Mouse (Mus musculus) macrophage (primary cell): ENCODE results near the gene Ifrd2. TPM values are rescaled to one million over a fixed set of nuclear protein-coding genes. Genes with fewer than 3 reads are reported as not detected.
A peak's percentile ranks its signal among the peaks of the same experiment; 100 is the strongest.

Experiments used
- H3K27ac ChIP-seq: fragments of 350-480 bp; formaldehyde crosslinking; 2 replicates; pipeline ENCODE4 v1.9.0; 2021
- H3K36me3 ChIP-seq: fragments of 350-480 bp; formaldehyde crosslinking; 2 replicates; pipeline ENCODE4 v1.9.0; 2021; ENCODE audit errors: inconsistent target
- H3K4me3 ChIP-seq: fragments of 350-480 bp; formaldehyde crosslinking; 2 replicates; pipeline ENCODE4 v1.9.0; 2021; ENCODE audit errors: inconsistent target
- H3K79me2 ChIP-seq: fragments of 350-480 bp; formaldehyde crosslinking; 2 replicates; pipeline ENCODE4 v1.9.0; 2021; ENCODE audit errors: inconsistent target
- WGBS: methylation state at CpG from one replicate; pipeline ENCODE4 v1.1.7; 2026; ENCODE audit warnings: inconsistent platforms; ENCODE audit not compliant: missing documents; 5-methylcytosine and 5-hydroxymethylcytosine counted together
- polyA plus RNA-seq: library from polyadenylated mRNA; stranded (reverse); fragments of 250-400 nt; gene quantifications from 3 replicates; pipeline ENCODE4 v1.2.4, GENCODE M21; 2018; ENCODE audit warnings: inconsistent platforms

Gene Ifrd2
- polyA plus RNA-seq, 1 experiment from 2014 or later = 10.0 TPM

DNA sequence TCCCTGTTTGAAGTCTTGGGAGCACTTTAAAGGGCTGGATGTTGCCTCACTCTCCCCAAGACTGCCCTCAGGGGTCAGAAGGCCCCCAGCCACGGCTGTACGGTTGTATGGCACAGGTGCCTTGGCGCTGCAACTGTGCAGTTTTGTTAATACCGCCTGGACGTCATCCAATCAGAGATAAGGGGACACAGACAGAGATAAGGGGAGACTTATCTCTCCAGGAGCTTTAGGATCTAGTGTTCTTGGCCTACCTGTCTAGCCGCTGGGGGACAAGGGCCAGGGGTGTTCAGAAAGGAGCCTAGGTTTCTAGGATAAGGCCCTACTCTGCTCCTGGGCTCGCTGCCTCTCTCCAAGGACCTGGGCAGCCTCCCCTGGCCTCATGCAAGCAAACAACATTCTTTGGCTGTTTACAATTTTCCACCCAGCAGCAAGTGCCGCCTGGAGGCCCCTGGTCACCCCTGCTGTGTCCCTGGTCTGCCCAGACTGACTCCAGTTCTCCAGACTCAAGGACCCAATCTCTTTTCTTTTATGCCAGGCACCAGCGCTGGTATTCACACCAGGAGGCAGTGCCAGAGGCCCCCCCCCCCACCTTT, 20.3 kb downstream of the Ifrd2 start:
- Histone ChIP-seq H3K36me3 (no peaks in the 10 kb centered on the region), H3K4me3 (no peak overlapping the region), H3K27ac (no peak overlapping the region), H3K79me2 (no peaks in the 10 kb centered on the region)
- 93% methylated on average over 8 of the region's 9 CpGs for WGBS

DNA sequence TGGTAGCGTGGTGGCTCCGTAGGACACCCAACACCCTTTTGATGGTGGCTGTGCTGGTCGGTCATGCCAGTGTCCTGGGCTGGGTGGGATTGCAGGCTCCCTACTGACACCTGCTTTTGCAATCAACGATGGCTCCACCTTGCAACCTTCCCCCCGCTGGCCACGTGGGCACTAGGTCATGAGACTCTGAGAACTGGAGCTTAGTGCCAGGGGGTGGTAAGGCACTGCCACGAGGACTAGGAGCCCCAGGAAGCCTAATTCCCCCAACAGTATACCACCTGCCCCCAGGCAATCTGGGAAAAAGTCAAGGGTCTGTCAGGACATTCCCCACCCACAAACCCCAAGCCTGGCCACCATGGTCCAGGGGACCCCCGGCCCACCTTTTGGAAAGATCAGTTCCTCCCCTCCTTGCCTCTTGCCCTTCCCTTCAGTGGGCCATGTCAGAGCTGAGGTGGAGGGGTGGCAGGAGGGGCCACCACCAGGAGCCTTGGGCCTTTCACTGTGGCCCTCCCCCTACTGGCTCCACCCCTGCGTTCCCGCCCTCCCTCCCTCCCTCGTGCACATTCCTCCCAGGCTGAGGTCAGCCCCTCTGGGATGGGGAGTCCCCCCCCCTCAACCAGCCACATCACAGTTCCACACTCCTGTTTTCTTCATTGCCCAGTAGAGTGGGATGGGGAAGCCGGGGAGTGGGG, 21.4 kb downstream of the Ifrd2 start, which contains the start of gene Sema3b:
Sema3b (minus strand) TSS at position 489 of the 692 bp plus-strand sequence.
- WGBS = 74% methylated on average over 11 of the region's 12 CpGs
- no peaks in the 10 kb centered on the region for H3K79me2 ChIP-seq
- no peak within 1 kb of the TSS for H3K27ac ChIP-seq
- H3K4me3 ChIP-seq = no peak within 1 kb of the TSS
- no peaks in the 10 kb centered on the region for H3K36me3 ChIP-seq

DNA sequence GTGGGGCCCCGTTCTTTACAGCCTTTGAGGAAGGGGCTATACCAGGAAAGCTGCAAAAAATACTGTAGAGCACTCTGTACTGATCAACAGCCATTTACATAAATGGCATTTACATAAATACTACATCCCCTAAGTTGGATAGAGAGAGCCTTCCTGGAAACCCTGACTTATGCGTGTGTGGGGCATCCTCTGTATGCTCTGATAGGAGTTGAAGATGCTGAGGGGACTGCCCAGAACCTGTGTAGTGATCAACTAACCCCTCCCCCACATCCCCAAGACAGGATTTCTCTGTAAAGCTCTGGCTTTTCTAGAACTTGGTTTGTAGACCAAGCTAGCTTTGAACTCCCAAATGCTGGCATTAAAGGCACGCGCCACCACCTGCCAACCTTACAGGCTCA, 22.0 kb downstream of the Ifrd2 start:
- WGBS = 92% methylated on average over 4 of the region's 4 CpGs
- Histone ChIP-seq H3K36me3 (peaks cover 3% of the 10 kb centered on the region; the same call in 1 of the 2 replicates), H3K4me3 (no peak overlapping the region), H3K79me2 (no peaks in the 10 kb centered on the region), H3K27ac (no peak overlapping the region)

DNA sequence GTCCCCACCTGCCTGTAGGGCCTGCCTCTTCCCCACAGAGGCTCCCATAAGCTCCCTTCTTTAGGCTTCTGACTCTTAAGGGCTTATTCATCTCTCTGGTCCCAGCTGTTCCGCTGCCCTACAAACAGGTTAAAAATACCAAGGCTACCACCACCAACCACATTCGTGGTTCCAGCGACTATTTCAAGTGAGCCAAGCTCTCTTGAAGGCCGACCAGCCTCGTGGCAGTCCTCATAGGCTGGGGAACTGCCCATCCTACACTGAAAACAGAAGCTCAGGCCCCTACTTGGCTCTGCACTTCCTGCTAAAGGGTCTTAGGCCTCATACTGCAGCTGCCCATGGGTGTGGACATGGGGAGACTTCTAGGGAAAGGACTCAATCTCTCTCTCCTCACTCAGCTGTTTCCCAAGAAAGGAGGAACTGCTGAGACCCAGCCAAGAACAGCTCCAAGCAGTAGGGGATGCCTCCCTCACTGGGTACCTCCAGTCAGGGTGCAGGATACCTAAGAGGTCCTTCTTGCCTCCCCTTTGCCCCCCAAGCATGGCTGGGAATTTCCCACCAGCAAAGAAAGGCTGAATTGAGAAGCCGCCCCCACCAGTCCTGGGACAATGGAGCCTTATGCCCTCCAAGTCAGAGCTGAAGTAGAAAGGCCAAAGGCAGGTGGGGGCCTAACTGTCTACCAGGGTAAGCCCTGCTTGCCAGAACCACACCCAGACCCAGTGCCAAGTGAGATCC, 24.2 kb downstream of the Ifrd2 start:
- Histone ChIP-seq H3K36me3 (peaks cover 23% of the 10 kb centered on the region), H3K4me3 (peak overlapping the region; percentile 20; the same call in 1 of the 2 replicates), H3K79me2 (peaks cover under 1% of the 10 kb centered on the region; the same call in 1 of the 2 replicates), H3K27ac (peak overlapping the region; percentile 92)
- 23% methylated on average over 6 of the region's 6 CpGs for WGBS

DNA sequence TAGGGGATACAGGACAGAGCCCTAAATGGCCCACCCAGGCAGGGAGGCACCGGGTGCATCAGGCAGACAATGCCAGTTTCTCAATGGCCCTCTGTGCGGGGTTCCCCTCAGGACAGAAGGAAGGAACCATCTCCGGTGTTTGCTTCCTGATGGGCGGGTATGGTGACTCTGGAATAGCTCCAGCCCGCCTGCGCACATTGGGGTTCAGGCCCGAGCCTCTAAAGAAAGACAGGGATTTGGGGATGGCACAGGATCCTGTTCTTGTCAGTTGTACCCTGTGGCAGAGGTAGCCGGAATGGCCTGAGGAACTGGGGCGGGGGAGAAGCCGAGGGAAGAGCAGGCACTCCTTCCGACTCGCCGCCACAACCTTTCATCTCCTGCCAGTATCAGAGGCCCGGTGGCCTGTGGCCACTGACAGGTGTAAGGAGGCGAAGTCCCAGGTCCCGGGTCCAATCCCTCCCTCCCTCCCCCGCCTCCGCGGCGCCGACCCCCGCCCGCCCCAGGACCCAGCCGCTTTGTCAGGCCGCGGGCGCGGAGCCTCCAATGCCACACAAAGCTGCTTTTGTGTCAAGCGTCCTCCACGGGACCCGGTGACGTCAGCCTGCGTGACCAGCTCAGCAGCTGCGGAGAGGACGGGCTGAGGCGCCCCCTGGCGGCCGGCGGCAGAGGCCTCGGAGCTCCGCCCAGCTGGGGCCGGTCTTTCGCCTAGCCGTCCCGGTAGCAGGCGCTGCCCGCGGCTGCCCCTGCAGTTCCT, 24.9 kb downstream of the Ifrd2 start:
- Histone ChIP-seq H3K27ac (peak overlapping the region; percentile 92), H3K36me3 (peaks cover 27% of the 10 kb centered on the region), H3K4me3 (peak overlapping the region; percentile 20; the same call in 1 of the 2 replicates), H3K79me2 (peaks cover 5% of the 10 kb centered on the region; the same call in 1 of the 2 replicates)
- 1% methylated on average over 36 of the region's 48 CpGs for WGBS

DNA sequence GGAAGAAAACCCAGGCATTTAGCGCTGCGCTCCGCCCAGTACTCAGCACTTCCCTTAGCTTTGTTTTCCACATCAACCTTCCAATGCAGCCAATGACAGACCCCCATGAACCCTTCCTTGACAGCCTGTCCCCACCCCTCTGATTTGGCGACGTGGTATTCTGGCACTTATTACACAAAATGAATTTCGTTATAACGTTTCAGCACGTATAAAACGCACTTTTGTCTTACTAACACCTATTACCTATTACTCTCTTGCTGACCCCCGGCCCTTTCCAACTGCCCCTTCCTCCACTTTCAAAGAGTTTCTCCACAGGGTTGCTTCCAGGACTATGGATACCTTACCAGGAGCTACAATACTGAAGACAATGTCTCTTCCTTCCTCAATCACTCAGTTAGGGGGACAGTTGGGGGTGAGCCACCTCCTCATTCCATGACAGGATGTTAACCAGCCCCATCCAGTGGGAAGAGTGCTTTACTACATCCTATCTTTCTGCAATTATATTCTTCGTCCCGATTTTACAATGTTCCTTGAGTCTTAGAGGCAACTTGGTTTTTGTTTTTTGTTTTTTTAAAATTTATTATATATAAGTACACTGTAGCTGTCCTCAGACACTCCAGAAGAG, 25.6 kb downstream of the Ifrd2 start:
- 8% methylated on average over 12 of the region's 12 CpGs for WGBS
- Histone ChIP-seq H3K36me3 (peaks cover 32% of the 10 kb centered on the region), H3K79me2 (peaks cover 10% of the 10 kb centered on the region), H3K4me3 (no peak overlapping the region), H3K27ac (peak overlapping the region; percentile 47)

DNA sequence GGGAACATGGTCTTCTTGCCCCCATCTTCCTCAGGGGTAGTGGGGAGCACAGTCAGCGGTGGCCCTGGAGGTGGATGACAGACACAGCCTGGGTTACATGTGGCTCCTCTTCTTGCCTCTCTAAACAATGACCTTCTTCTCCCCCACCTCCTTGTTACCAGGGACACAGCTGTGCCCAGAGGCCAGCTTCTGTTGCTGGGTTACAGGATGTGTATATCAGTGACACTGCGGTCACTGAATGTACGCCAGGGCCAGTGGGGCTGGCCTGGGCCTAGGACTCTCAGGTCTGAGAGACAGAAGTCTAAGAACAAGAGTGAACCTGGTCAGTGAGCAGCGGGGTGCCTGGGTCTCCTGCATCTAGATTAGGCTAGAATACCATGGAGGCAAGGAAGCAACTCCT, 27.6 kb downstream of the Ifrd2 start:
- 92% methylated on average over 4 of the region's 4 CpGs for WGBS
- no peak overlapping the region for H3K27ac ChIP-seq
- peaks cover 52% of the 10 kb centered on the region for H3K36me3 ChIP-seq
- no peak overlapping the region for H3K4me3 ChIP-seq
- H3K79me2 ChIP-seq = peaks cover 30% of the 10 kb centered on the region

DNA sequence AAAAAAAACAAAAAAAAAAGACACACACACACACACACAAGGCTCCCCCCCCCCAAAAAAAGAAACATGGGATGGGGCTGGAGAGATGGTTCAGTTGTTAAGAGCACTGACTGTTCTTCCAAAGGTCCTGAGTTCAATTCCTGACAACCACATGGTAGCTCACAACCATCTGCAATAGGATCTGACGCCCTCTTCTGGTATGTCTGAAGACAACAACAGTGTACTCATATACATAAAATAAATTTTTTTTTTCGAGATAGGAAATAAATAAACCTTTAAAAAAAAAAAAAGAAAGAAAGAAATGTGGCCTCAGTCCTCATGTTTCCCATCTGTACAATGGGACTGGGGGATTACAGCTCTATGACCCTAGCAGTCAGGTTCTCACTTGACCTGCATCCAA, 30.0 kb downstream of the Ifrd2 start:
- H3K79me2 ChIP-seq = peaks cover 54% of the 10 kb centered on the region
- H3K27ac ChIP-seq = no peak overlapping the region
- peaks cover 62% of the 10 kb centered on the region for H3K36me3 ChIP-seq
- 81% methylated on average over 2 of the region's 2 CpGs for WGBS
- no peak overlapping the region for H3K4me3 ChIP-seq

DNA sequence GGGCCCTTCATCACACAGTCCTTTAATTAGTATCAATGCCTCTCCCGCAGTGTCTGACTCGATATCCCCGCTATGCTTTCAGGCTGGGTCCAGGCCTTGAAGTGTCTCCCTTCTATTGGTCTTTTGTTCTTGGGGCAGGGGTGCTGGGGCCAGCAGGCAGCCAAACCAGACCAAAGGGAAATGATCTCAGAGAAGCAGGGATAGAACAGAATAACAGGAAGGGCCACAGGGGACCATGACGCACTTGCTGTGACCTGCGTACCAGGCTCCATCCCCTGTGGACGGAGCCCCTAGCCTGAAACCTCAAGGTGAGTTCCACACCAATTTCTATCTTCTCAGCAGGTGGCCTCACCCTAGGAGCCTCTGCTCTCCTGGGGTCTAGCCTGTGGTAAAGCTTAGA, 30.7 kb downstream of the Ifrd2 start:
- H3K27ac ChIP-seq = no peak overlapping the region
- peaks cover 62% of the 10 kb centered on the region for H3K36me3 ChIP-seq
- H3K79me2 ChIP-seq = peaks cover 61% of the 10 kb centered on the region
- H3K4me3 ChIP-seq = no peak overlapping the region
- WGBS = 98% methylated on average over 6 of the region's 6 CpGs

DNA sequence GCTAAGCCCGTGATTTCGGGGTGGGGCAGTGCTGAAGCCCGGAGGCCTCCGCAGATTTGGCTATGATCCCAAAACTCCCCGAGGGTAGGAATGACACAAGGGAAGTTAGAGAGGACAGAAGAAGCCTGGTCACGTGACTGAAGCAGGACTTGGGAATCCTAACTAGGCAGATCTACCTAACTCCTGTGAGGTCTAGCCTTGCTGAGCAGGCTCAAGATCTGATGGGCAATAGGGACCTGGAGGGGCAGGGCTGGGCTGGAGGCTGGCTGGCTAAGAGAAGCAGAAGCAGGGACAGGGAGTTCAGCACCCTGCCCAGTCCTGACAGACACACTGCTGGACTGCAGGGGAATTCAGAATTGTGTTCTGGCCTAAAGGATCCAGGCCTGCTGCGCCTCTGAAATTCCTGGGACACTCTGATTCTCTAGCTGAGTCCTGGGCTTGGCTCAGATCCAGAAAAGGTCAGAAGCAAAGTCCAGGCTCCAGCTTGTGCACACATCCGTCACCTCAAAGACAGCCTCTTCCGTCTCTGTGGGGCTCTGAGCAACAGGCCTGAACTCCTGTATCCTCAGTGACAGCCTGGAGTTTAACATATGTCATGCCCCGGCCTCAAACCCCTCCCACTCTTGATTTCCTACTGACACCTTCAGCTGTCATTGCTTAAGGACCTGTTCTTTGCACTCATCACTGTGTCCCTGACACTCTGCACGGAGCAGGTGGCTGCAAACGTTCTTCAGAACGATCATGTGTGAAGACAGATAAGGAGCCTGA, 31.5 kb downstream of the Ifrd2 start:
- Histone ChIP-seq H3K27ac (no peak overlapping the region), H3K4me3 (no peak overlapping the region), H3K79me2 (peaks cover 69% of the 10 kb centered on the region), H3K36me3 (peaks cover 62% of the 10 kb centered on the region)
- 82% methylated on average over 13 of the region's 13 CpGs for WGBS

DNA sequence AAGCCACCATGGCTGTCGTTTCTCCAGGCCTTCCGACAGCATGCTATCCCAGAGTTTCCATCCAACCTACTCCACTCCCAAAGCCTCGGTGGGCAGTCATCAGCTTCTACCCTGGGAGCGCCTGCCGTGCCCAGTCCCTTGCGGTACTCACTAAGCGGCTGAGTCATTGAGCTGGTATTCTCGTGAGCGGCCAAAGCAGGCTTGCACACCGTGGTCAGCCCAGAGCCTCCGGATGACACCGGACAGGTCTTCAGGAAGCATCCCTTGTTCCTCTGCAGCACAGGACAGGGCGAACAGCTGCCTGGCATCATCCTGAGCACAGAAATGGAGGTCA, 32.1 kb downstream of the Ifrd2 start:
- 95% methylated on average over 13 of the region's 13 CpGs for WGBS
- Histone ChIP-seq H3K79me2 (peaks cover 75% of the 10 kb centered on the region), H3K36me3 (peaks cover 59% of the 10 kb centered on the region), H3K4me3 (no peak overlapping the region), H3K27ac (no peak overlapping the region)

DNA sequence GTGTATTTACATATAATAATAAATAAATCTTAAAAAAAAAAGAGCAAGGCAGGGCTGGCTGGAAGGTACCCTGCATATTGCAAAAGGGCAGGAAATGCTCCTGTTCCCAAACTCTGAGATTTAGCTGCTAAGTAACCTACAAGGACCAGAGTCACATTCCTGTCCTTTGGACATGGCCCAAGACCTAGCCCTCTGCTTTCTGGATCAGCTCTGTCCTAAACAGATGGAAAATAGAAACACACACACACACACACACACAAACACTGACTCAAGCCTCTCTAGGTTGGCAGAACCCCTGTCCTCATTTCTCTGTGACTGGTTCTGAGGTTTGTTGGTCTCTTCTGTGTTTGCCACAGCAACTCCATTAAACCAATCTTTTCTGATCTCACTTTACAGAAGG, 33.5 kb downstream of the Ifrd2 start:
- Histone ChIP-seq H3K27ac (no peak overlapping the region), H3K36me3 (peaks cover 45% of the 10 kb centered on the region), H3K4me3 (no peak overlapping the region), H3K79me2 (peaks cover 89% of the 10 kb centered on the region)

DNA sequence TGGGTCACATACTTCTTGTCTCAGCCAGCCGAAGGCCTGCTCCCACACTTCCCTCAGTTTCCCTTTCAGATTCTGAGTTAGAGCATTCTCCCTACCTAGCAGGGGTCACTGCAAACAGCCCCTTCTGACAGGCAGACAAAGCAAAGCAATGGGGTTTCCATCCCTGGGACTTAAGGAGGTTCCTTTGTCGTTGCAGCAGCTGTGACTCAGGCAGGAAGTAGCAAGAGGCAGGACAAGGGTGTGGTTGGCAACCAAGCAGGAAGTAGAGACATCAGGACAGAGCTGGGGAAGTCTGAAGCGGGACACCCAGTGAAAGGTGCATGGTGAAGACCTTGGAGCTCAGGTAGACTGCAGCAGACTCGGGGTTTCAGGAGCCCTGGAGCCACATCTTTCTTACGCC, 37.1 kb downstream of the Ifrd2 start:
- WGBS = 19% methylated on average over 5 of the region's 5 CpGs
- H3K79me2 ChIP-seq = peaks cover 100% of the 10 kb centered on the region
- H3K36me3 ChIP-seq = peaks cover 23% of the 10 kb centered on the region
- H3K4me3 ChIP-seq = no peak overlapping the region
- peak overlapping the region; percentile 76 for H3K27ac ChIP-seq

DNA sequence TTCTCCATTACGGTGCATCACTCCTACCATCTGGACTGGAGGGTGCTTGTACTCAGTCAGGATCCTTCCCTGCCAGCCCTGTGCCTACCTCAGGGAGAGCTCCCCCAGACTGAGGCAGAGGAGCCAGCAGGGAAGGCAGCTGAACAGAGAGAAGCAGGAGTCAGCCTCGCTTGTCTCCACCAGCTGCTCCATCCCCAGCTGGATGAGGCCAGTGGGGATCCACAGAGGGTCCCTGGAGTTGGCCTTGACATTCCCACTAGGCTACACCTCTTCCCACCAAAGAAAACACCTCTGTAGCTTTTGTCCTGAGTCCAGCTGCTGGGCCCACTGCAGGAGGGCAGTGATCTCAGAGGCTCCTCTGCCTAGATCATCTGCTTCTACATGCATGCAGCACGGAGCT, 37.5 kb downstream of the Ifrd2 start:
- peaks cover 19% of the 10 kb centered on the region for H3K36me3 ChIP-seq
- no peak overlapping the region for H3K4me3 ChIP-seq
- 65% methylated on average over 3 of the region's 3 CpGs for WGBS
- peaks cover 100% of the 10 kb centered on the region for H3K79me2 ChIP-seq
- H3K27ac ChIP-seq = peak overlapping the region; percentile 76
